Mouse (Mus musculus) G1E (cell line): ENCODE measurements at regions not wholly inside any gene's neighbourhood (a gene's known extent, or its start where the extent isn't known, plus 50 kb on each side); places are given as distances from the start of the nearest gene placed in this dataset.

Experiments
- CTCF ChIP-seq: IDR thresholded peaks from 2 replicates; pipeline ENCODE4 v1.5.1; 2012; ENCODE audit warnings: low read depth, low read length, inconsistent platforms, mixed read lengths
- GATA1 ChIP-seq: IDR thresholded peaks from 2 replicates; pipeline ENCODE4 v1.6.1; 2012; ENCODE audit warnings: borderline replicate concordance, low read length, inconsistent platforms, mixed read lengths

- TF ChIP-seq CTCF (no peak), GATA1 (no peak)
Observed at GRCm38 (mm10) chr5:133347516-133347915, 752.0 kb upstream of the Castor2 start.
